Mouse (Mus musculus): Measurements from ENCODE around the gene Rgs6. TPM values are rescaled to one million over a fixed set of nuclear protein-coding genes. Genes with fewer than 3 reads are reported as not detected.

The Rgs6 gene
- total RNA-seq, 1 experiment from 2014 or later: not detected

DNA sequence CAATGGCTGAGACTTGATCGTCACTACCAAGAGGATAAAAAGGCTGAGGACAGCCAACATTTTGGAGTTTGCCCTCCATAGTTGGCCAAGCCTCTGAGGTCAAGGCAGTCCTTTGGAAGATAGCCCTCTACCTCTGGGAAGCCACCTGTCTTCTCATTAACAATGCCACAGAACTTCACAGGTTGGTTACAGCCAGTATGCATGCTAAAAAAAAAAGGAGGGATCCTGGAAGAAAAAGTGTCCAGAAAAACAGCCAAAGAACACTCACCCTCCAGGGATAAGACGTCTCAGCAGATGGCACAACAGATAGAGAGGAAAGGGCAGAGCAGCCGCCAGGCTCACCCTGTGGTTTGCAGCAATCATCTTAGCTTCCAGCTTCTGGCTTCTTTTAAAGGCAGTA, 154.9 kb downstream of the Rgs6 start:
- ATAC-seq (ENCODE audit: extremely low read depth, insufficient number of reproducible peaks, low FRiP score, poor library complexity, severe bottlenecking): no peak

DNA sequence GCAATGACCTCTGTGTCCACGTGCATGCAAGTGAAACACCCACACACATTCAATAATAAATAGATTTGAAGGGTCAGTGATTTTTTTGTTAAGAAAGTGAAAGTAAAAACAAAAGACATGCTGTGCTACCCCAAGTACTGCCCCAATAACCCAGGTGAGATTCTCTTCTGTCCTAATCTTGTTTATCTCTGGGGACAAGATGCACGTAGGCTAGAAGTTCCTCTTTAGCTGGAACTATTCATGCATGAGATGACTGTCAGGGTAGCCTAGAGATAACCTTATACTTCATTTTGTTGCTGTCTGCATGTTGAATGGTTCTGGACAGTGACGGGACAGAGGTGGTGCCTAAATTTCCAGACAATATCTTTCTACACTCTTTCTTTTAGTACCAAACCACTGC, 155.9 kb downstream of the Rgs6 start:
- no peak for ATAC-seq (ENCODE audit: extremely low read depth, insufficient number of reproducible peaks, low FRiP score, poor library complexity, severe bottlenecking)

DNA sequence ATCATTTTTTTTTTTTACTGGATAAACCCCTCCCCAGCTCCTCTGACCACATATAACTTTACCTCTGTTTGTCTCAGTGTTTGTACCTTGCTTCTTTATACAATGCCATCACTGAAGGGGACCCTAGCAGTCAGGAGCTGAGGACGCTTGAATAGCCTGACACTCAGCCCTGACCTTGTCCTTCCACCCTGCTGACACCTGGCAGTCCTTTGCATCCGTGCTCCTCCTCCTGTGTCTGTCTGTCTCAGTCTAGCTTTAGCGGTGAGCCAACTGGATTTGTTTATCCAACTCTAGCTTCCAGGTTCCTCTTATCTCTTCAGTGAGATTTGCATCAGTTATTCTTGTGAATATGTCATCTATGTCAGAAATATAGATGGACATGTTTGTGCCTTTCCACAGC, 156.7 kb downstream of the Rgs6 start:
- ATAC-seq (ENCODE audit: extremely low read depth, insufficient number of reproducible peaks, low FRiP score, poor library complexity, severe bottlenecking): no peak

DNA sequence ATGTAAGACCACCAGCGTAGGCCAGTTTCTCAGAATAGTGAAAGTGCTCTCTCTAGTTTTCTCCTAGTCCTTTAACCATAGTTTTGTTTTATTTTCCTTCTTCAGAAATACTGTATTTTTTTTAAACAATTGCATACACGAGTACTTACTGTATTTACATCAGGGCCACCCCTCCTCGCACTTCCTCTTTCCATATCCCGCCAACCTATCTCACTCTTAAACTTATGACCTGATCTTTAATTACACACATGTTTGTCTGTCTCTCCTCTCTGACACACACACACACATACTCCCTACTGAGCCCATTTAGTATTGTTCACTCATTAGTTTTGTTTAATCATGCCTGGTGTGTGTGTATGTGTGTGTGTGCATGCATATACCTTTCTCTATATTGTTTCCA, 159.0 kb downstream of the Rgs6 start:
- no peak for ATAC-seq (ENCODE audit: extremely low read depth, insufficient number of reproducible peaks, low FRiP score, poor library complexity, severe bottlenecking)

DNA sequence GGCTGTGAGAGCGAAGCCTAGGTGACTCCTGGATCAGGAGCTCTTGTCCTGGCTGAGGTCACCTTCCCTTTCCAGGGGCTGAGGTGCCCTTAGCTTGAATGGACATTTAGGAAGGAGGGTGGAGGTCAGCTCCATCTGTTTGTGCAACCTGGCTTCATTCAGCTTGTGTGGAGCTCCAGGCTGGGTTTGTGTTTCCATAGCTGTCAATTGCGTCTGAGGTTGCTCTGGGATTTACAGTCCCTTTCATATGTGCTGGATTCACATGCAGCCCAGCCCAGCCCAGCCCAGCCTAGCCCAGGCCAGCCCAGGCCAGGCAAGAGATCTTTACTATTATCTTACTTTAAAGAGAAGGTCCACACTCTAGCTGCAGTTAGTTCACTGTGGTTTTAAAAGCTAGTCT, 163.8 kb downstream of the Rgs6 start:
- no peak for ATAC-seq (ENCODE audit: extremely low read depth, insufficient number of reproducible peaks, low FRiP score, poor library complexity, severe bottlenecking)

DNA sequence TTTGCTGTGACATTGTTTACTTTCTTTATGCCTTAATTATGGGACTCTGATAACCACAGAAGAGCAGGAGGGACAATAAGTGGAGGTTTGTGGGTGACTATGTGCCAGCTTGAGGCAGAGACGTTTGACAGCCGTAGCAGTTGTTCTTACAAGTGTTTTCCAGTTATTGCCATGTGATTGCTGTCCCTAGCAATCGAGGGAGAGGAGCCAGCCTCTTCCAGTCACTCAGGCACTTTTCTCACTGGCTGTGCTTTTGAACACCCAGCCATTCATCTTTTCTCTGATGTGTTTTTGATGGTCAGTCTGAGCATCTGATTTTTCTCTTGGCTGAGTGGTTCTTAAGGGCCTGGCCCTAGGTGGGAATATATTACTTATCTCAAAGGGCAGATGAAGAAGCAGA, 166.4 kb downstream of the Rgs6 start:
- no peak for ATAC-seq (ENCODE audit: extremely low read depth, insufficient number of reproducible peaks, low FRiP score, poor library complexity, severe bottlenecking)

DNA sequence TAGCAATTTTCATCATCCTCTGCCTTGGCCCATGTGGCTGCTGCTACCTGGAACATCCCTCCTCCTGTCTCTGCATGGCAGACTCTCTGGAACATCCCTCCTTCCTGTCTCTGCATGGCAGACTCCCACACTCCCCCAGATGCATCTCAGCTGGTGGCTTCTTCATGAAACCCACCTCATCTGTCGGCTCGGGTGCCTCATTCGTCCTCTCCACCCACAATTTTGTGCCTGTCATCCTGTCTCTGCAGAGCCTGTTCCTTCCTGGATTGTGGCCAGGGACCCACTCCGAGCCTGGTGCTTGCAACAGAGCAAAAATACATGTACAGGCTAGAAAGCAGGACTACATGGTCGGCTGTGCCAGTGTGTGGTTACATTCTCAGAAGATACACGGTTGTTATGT, 168.7 kb downstream of the Rgs6 start:
- no peak for ATAC-seq (ENCODE audit: extremely low read depth, insufficient number of reproducible peaks, low FRiP score, poor library complexity, severe bottlenecking)

DNA sequence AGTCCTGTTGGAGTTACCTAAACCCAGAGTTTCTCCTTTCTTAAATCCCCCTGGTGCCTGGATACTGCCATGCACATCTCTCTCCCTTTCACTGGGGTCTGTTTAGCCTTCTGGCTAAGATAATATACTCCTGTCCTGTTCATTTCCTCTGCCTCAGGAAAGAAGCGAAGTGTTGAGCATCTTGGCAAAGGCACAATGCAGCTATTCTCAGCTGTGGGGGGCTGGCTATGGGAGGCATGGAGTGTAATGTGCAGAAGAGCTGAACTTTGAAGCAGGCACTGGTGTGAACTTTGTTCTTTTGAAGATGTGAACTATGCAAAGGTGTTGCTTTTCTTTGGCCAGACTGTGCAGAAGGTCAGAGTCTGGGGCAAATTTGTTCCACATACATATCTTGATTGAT, 169.3 kb downstream of the Rgs6 start:
- no peak for ATAC-seq (ENCODE audit: extremely low read depth, insufficient number of reproducible peaks, low FRiP score, poor library complexity, severe bottlenecking)

DNA sequence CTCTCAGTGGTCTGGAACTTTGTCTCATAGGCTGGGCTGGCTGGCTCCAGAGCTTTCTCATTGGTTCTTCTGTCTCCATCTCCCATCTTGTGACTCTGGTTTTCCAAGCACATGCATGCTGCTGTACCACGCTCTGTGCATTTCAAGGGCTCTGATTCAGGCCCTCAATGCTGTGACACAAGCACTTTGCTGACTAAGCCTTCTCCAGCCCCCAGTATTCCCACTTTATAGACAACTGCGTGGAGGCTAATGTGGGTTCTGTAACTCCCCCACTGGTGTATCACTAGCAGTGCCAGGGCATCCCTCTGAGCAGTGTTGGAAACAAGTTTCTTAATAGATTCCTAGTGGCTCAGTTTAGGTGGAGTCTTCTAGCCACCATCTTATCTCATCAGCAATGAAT, 174.0 kb downstream of the Rgs6 start:
- ATAC-seq (ENCODE audit: extremely low read depth, insufficient number of reproducible peaks, low FRiP score, poor library complexity, severe bottlenecking): no peak

DNA sequence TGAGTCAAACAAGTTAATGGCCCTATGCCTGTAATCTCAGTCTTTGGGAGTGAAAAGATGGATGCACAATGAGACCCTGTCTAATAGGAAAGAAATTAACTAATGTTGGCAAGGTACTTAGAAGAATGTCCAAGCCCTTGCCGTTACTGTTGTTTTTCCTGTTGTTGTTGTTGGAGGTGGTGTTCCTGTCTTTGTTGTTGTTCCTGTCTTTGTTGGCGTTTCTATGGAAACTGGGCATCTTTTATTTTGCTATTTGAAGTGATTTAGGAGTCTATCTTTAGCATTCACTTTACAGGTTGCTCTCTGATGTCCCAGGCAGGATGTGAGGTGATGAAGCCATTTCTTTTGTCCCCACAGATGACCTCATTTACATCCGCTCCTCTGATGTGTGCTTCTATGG, 180.6 kb downstream of the Rgs6 start:
- no peak for ATAC-seq (ENCODE audit: extremely low read depth, insufficient number of reproducible peaks, low FRiP score, poor library complexity, severe bottlenecking)

DNA sequence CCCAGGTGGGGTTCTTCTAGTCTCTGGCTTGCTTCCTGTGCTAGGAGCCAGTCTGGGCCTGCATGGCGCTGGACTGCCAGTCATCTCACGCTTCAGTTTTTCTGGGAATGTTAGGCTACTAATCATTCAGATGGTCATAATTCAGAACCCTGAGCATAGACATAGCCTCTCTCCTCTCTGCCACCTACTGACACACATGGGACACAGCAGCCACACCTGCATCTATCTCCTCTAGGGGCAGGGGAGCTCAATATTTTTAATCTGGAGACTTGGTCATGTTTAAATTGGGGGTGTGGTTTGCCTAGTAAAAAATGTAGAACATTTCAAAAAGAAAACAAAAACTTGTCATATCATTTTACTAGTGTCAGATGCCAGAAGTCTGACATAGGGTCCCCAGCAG, 184.1 kb downstream of the Rgs6 start:
- no peak for ATAC-seq (ENCODE audit: extremely low read depth, insufficient number of reproducible peaks, low FRiP score, poor library complexity, severe bottlenecking)

DNA sequence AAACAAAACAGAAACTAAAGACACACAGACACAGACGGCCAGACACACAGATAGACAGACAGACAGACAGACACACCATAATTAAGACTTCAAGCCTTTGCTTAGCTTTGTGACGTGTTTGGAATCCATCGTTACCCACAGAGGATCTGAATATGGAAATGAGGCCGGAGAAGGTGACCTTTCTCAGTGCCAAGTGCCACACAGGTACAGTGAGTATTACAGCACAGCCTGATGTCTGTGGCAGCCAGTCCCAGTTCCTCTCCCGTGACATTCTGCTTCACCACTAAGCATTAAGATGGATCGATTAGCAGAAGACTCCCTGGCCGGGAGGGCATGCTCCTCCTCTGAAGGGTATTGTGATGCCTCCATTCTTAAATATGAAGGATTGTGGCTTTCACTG, 186.5 kb downstream of the Rgs6 start:
- ATAC-seq (ENCODE audit: extremely low read depth, insufficient number of reproducible peaks, low FRiP score, poor library complexity, severe bottlenecking): no peak

DNA sequence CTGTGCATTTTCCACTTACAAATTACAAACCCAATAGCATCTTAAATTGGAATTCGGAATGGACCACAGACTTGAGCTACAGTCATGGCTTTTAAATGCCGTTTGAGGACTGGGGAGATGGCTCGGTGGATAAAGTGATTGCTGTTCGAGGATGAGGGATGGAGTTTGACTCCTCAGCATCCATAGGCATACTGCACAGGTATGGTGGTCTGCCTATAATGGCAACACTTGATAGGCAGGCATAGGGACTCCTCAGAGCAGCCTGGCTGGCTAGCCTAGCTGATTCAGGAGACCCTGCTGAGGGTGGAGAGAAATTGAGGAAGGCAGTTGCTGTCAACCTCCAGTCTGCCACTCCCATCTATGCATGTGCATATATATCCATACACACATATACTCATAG, 188.6 kb downstream of the Rgs6 start:
- ATAC-seq (ENCODE audit: extremely low read depth, insufficient number of reproducible peaks, low FRiP score, poor library complexity, severe bottlenecking): no peak

DNA sequence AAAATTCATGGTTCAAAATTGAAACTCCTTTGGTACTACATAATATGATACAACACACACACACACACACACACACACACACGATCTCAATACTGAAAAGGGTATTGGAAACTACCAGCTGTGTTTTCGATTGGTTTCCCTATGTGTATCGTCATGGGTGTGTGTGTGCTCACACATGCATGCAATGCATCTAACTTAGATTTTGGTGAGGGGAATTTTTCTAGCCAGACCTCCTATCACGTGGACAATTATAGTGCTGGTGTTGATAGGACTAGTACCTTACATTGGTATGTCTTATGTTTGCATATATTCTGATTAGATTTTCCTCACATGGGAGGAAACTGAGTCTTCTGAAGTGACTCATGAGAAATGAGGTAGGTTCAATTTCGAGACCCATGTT, 192.8 kb downstream of the Rgs6 start:
- no peak for ATAC-seq (ENCODE audit: extremely low read depth, insufficient number of reproducible peaks, low FRiP score, poor library complexity, severe bottlenecking)

DNA sequence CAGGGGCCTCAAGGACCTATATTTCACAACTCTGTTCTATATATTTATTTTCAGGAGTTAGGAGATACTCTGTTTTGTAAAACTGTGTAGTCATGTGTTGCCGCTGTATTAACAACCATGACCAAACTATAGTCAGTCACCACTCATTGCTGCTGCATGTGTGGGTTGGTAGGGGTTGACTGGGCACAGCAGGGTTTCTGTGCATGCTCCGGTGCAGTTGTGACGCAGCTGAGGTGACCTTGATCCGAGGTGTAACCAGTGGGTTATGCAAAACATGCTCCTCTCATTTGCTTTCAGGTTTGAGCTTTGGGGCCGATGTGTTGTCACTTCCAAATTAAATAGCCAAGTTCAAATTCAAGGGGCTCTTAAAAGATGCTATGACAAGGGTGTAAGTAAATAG, 193.3 kb downstream of the Rgs6 start:
- no peak for ATAC-seq (ENCODE audit: extremely low read depth, insufficient number of reproducible peaks, low FRiP score, poor library complexity, severe bottlenecking)

DNA sequence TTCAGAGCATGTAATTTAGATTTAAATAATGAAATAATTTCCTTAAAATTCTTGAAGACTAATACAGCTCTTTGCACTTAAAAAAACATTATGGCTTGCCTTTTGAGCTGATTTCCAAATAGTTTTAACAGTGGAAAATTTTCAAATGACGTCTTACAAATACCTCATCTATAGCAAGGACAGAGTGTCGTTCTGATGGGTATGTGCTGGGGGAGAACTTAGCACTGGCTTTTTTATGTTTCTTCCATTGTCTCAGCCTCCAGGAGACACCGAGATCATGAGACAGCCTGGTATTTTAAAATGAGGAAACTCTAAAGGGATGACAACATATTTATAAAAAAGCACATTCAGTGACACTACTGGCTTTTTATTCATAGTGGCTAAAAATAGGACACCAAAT, 204.0 kb downstream of the Rgs6 start:
- ATAC-seq (ENCODE audit: extremely low read depth, insufficient number of reproducible peaks, low FRiP score, poor library complexity, severe bottlenecking): no peak

DNA sequence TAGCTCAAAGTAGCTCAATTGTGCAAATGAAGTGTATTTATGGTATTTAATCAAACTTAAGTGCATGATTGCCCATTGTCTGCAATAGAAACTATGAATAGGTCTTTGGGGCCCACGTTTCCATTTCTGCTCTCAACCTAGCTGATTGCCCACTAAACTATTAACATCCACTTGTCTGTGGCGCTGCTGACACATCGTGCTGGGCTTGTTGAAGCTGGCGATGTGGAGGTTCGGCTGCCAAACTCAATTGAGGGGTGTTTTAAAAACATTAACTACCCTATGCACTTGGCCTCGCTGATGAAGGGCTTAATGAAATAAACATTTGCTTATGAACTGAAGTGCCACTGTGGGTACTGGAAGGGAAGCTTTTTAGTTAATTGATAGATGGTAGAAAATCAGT, 211.8 kb downstream of the Rgs6 start:
- ATAC-seq (ENCODE audit: extremely low read depth, insufficient number of reproducible peaks, low FRiP score, poor library complexity, severe bottlenecking): no peak

DNA sequence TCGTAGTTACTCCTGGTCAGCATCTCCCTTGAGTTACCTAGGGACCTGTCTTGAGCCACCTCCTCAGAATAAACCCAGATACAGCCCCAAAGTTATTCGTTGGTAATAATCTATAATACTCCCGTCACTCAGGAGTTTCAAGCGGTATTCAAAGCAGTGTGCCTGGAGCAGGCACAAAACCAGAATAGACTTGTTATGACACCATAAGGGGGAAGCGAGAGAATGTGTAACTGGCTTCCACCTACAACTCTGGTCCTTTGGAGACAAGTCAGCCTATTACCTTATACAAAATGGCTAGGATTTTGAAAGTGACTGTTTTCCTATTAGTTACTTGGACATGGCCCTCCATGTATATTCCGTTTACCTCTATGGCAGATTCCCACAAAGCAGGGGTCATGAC, 213.6 kb downstream of the Rgs6 start:
- ATAC-seq (ENCODE audit: extremely low read depth, insufficient number of reproducible peaks, low FRiP score, poor library complexity, severe bottlenecking): no peak

DNA sequence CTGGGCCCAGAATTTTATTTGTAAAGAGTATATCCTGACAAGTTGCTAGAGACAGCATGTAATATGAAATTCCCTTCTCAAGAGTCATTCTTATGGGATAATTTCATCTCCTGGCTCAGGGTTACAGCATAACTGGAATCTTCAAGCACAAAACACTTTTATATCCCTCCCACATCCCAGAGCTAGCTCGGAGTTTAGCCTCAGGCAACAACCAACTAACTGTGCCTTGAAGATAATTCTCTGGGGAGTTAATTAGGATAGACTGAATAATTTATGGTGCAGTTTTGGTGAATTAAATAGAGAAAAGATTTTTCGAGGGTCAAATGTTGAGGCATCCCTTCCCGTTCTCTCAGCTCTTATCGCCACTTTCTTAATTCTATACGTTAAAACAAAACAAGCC, 214.6 kb downstream of the Rgs6 start:
- ATAC-seq (ENCODE audit: extremely low read depth, insufficient number of reproducible peaks, low FRiP score, poor library complexity, severe bottlenecking): no peak

DNA sequence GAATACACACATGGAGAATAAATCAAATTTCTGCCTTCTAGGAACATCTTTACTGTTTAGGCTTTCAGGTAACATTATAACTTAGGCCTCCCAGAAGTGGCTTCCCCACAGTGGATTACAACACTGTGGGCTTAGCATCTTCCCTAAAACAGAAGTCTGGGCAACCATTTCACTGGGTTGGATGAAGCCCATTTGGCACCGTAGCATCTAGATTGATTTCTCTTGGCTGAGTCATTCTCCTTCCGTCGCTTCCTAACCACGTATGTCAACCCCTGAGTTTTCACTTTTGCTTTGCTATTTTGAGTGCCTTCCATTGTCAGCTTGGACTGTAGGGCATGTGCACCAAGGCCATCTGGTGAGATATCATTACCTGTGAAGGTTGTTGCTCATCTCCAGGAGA, 217.1 kb downstream of the Rgs6 start:
- ATAC-seq (ENCODE audit: extremely low read depth, insufficient number of reproducible peaks, low FRiP score, poor library complexity, severe bottlenecking): no peak

DNA sequence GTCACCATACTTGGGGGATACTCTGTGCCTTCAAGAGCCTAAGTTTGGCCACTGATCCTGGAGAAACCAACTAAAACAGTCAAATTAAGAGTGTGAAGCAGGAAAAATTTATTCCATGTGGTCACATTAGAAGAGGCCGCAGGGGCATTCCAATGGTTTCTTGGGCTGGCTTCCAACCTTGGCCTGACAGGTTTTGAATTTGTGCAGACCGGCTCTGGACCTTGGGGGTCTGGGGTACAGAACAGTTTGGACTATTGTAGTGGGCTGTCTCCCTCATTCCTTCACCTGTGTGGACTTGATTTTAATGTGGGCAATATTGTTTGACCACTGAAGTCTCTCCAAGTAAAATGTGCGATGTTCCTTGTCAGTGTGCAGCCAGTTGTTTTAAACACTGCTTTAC, 222.5 kb downstream of the Rgs6 start:
- ATAC-seq (ENCODE audit: extremely low read depth, insufficient number of reproducible peaks, low FRiP score, poor library complexity, severe bottlenecking): no peak

DNA sequence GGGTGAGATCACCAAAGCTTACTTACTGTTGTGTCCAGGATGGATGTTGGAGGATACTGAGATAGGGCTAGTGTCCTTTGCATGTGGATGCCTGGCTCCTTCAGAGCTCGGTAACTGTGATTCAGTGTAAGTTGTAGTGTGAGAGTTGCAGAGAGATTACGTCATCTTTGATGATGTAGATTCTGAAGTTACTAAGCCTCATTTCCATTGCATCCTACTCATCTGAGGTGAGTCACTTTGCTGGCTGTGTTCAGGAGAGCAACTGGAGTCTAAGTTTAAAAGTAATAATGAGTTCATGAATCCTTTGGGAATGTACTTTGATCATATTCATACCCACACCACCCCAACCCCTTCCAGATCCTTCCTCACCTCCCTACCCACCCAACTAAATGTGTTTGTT, 227.9 kb downstream of the Rgs6 start:
- no peak for ATAC-seq (ENCODE audit: extremely low read depth, insufficient number of reproducible peaks, low FRiP score, poor library complexity, severe bottlenecking)
